Mouse (Mus musculus): ENCODE measurements around the gene Qrich1.
"Not testable (repeated sequence)": the region's sequence is repeated elsewhere in the genome, so short reads cannot be mapped to it uniquely, and the experiment has no call there.

Gene Qrich1

DNA sequence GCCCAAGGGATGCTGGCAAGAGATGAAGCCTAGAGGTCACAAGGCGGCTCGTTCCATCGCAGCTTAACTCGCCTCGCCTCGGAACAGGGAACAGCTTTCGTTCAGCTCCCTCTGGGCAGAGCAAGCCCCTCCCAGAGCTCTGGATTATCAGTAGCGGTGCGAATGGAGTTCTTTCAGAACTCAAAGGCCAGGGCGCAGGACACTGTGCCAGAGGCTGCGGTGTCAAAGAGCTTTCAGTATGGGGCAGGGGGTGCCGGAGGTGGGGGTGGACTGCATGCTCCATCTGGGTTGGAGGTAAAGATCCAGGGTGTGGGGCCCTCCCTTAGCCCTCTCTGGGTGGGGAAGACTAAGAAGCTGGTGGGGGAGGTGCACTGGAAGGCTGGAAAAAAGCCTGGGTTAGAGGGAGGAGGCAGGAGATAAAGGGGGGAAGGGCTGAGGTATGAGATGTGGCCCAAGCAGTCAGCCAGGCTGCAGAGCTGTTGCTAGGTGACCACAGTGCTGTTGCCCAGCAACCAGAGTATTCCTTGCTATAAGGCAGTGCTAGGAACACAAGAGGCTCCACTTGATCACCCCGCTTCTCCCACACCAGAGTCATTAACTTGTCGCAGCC is 71.1 kb downstream of the Qrich1 start:
- peak; percentile 62 for DNase-seq (ENCODE audit: low spot score)

- DNase-seq (ENCODE audit: low spot score) = no peak
These were observed 72.6 kb downstream of the Qrich1 start for GRCm38 (mm10) chr9:108589229-108589628.

DNA sequence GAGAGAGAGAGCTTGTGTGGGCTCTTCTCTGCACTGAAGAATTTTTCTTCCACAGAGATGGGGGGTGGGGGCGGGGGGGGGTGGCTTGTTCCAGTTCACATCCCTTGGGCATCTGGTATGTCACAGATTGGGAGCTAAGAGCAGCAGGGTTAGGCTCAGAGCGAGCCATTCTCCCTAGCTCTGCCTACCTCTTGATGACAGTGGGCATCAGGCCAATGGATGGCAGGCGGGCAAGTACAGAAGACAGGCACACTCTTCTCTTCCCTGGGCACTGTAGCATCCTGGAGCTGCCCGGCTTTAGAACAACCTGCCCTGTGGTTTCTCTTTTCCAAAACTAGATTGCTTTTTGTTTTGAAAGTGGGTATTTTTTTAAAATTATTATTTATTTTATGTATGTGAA is 74.9 kb downstream of the Qrich1 start:
- no peak for DNase-seq (ENCODE audit: low spot score)

DNA sequence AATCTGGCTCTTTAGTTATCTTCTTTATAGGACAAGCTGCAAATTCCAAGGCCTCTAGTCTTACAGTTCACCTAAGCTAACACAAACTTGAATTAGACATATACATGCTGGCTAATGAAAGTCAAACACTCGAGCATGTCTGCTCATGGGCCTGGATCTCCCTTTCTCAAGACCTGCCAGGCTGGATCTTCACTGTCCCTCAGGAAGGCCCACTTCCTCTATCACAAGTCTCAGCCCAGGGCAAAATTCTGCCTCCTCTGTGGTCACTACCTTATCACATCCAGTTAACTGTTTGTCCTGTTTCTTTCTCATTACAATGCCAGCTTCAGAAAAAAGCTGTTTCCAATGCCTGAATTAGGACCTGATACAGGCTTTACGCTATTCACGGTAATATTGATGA is 77.7 kb downstream of the Qrich1 start:
- no peak for DNase-seq (ENCODE audit: low spot score)

GRCm38 (mm10) chr9:108596998-108597764 is 80.6 kb downstream of the Qrich1 start, which contains the start of gene P4htm:
Gene P4htm, minus strand, starts transcription at chr9:108597667.
- DNase-seq (ENCODE audit: low spot score) = peak; percentile 64

DNA sequence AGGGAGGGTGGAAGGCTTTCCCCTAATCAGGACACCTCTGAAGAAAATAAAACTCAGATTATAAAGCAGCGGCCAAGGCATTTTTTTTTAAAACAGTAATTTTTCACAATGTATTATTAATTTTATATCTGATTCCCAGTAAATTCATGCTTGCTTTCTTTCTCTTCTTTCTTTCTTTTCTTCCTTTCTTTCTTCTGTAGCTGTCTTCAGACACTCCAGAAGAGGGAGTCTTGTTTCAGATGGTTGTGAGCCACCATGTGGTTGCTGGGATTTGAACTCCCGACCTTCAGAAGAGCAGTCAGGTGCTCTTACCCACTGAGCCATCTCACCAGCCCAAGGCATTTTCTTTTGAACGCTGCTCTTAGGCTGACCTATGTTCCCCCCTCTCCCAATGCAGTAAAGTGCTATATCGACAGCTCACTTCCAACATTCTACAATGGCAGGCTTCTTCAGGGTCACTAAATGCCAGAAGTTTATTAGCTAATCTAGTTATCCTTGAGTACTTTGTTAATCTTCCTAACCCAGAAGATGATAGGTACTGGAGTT is 82.5 kb downstream of the Qrich1 start:
- no peak for DNase-seq (ENCODE audit: low spot score)

- DNase-seq (ENCODE audit: low spot score) = peak; percentile 66
These were observed 83.4 kb downstream of the Qrich1 start for GRCm38 (mm10) chr9:108600011-108600410.

DNA sequence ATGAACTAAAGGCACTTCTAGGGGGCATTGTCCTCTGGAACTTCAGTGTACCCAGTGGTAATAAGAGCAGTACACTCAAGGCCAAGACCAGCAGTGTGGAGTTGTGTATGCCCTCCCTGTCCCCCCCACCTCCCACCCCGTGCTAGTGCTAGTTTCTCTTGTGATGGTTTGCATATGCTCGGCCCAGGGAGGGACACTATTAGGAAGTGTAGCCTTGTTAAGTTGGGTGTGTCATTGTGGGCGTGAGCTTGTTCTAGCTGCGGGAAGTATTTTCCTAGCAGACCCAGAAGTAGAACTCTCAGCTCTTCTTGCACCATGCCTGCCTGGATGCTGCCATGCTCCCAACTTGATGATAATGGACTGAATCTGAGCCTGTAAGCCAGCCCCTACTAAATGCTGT is 85.4 kb downstream of the Qrich1 start:
- no peak for DNase-seq (ENCODE audit: low spot score)

- DNase-seq (ENCODE audit: low spot score) = not testable (repeated sequence)
These were observed 91.3 kb downstream of the Qrich1 start for GRCm38 (mm10) chr9:108607929-108608328.

- DNase-seq (ENCODE audit: low spot score) = no peak
These were observed 92.3 kb downstream of the Qrich1 start for GRCm38 (mm10) chr9:108608889-108609288.

Data from lung, postnatal 25 days (tissue).